Mouse (Mus musculus) intestine, embryonic 16.5 days (tissue): ENCODE data around the gene Sema4d. TPM values are rescaled to one million over a fixed set of nuclear protein-coding genes. Genes with fewer than 3 reads are reported as not detected.

ENCODE experiments used
- ATAC-seq: fragments of 200-750 bp; cut with Nextera tagmentation; 2 replicates; pipeline ENCODE4 v1.8.0; 2017; ENCODE audit warnings: moderate TSS enrichment, moderate library complexity
- H3K27ac ChIP-seq: fragments of 300-500 bp; sonication (generic); 2 replicates; pipeline ENCODE4 v1.5.1; 2014; ENCODE audit warnings: mild to moderate bottlenecking, low read length
- H3K27me3 ChIP-seq: fragments of 300-500 bp; sonication (generic); replicated peaks from 2 replicates; pipeline ENCODE4 v1.6.1; 2014; ENCODE audit warnings: low read length, control low read depth, mixed read lengths; ENCODE audit not compliant: control insufficient read depth, insufficient read depth
- H3K36me3 ChIP-seq: fragments of 300-500 bp; sonication (generic); 2 replicates; pipeline ENCODE4 v1.6.1; 2014; ENCODE audit warnings: low read length, control low read depth; ENCODE audit not compliant: control insufficient read depth, insufficient read depth
- H3K4me1 ChIP-seq: fragments of 300-500 bp; sonication (generic); 2 replicates; pipeline ENCODE4 v1.6.1; 2014; ENCODE audit warnings: low read length, control low read depth, mixed read lengths; ENCODE audit not compliant: control insufficient read depth, insufficient read depth
- H3K4me2 ChIP-seq: fragments of 300-500 bp; sonication (generic); 2 replicates; pipeline ENCODE4 v1.6.1; 2014; ENCODE audit warnings: low read depth, low read length, control low read depth
- H3K4me3 ChIP-seq: fragments of 300-500 bp; sonication (generic); 2 replicates; pipeline ENCODE4 v1.5.1; 2014; ENCODE audit warnings: mild to moderate bottlenecking, low read length
- H3K9ac ChIP-seq: fragments of 300-500 bp; sonication (generic); 2 replicates; pipeline ENCODE4 v1.6.1; 2014; ENCODE audit warnings: low read depth, low read length
- H3K9me3 ChIP-seq: fragments of 300-500 bp; sonication (generic); 2 replicates; pipeline ENCODE4 v1.6.1; 2016; ENCODE audit warnings: low read length, control low read depth; ENCODE audit not compliant: control insufficient read depth
- WGBS: fragments of 180-500 bp; shearing (Covaris S2); extraction: QIAGEN DNeasy Blood & Tissue Kit; methylation state at CpG from one replicate; pipeline ENCODE4 v1.1.7; 2014; 5-methylcytosine and 5-hydroxymethylcytosine counted together
- polyA plus RNA-seq: library from polyadenylated mRNA; unstranded; fragments of >200 nt; fragmentation: Nextera tagmentation; extraction: Ambion mirVana; gene quantifications from 2 replicates; pipeline ENCODE4 v1.2.1, GENCODE M21; 2015

The Sema4d gene
- polyA plus RNA-seq, 1 experiment from 2014 or later, result 5.7 TPM

GRCm38 (mm10) chr13:51787858-51788257 lies 5.7 kb downstream of the Sema4d start:
- ATAC-seq, result no peak
- Histone ChIP-seq H3K27ac (no peak overlapping the region), H3K9ac (no peak overlapping the region), H3K27me3 (no peaks in the 10 kb centered on the region; the same call in 1 of the 2 replicates), H3K4me2 (no peak overlapping the region), H3K9me3 (no peaks in the 10 kb centered on the region), H3K4me3 (no peak overlapping the region), H3K36me3 (no peaks in the 10 kb centered on the region), H3K4me1 (0 out of 2 replicates have a peak, but pooled peaks cover under 1% of the 10 kb centered on the region)
- WGBS, result 44% methylated on average over 2 of the region's 2 CpGs

DNA sequence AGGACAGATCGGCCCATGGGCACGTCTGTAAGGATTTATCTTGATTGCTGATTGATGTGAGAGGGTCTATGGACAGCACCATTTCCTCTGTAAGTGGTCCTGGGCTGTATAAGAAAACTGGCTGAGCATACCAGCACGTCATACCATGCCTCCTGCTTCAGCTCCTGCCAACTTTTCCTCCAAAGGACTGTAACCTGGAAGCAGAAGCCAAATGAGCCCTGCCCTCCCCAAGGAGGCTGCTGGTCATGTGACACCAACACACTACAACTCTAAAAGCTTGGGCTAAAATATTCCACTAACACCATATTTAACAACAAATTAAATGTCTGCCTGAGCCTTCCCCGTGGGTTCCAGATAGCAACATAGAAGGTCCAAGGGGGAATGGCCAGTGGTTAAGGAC lies 6.9 kb downstream of the Sema4d start:
- Histone ChIP-seq H3K4me1 (no peaks in the 10 kb centered on the region), H3K4me3 (no peak overlapping the region), H3K27ac (no peak overlapping the region), H3K9ac (no peak overlapping the region), H3K36me3 (no peaks in the 10 kb centered on the region), H3K9me3 (no peaks in the 10 kb centered on the region), H3K4me2 (no peak overlapping the region), H3K27me3 (no peaks in the 10 kb centered on the region)
- no peak for ATAC-seq
- WGBS, result 83% methylated on average over 4 of the region's 4 CpGs

GRCm38 (mm10) chr13:51784476-51784875 lies 9.1 kb downstream of the Sema4d start:
- no peak overlapping the region for H3K9ac ChIP-seq
- no peaks in the 10 kb centered on the region for H3K4me1 ChIP-seq
- no peaks in the 10 kb centered on the region for H3K36me3 ChIP-seq
- H3K27me3 ChIP-seq, result no peaks in the 10 kb centered on the region
- no peaks in the 10 kb centered on the region for H3K9me3 ChIP-seq
- WGBS, result 88% methylated on average over 8 of the region's 8 CpGs
- H3K4me3 ChIP-seq, result no peak overlapping the region
- no peak overlapping the region for H3K27ac ChIP-seq
- no peak for ATAC-seq
- H3K4me2 ChIP-seq, result no peak overlapping the region

GRCm38 (mm10) chr13:51783857-51784256 lies 9.7 kb downstream of the Sema4d start:
- no peak overlapping the region for H3K4me2 ChIP-seq
- no peak overlapping the region for H3K4me3 ChIP-seq
- no peak overlapping the region for H3K27ac ChIP-seq
- H3K4me1 ChIP-seq, result no peaks in the 10 kb centered on the region
- ATAC-seq, result no peak
- H3K9me3 ChIP-seq, result no peaks in the 10 kb centered on the region
- H3K9ac ChIP-seq, result no peak overlapping the region
- H3K36me3 ChIP-seq, result no peaks in the 10 kb centered on the region
- no peaks in the 10 kb centered on the region for H3K27me3 ChIP-seq
- 81% methylated on average over 6 of the region's 6 CpGs for WGBS

DNA sequence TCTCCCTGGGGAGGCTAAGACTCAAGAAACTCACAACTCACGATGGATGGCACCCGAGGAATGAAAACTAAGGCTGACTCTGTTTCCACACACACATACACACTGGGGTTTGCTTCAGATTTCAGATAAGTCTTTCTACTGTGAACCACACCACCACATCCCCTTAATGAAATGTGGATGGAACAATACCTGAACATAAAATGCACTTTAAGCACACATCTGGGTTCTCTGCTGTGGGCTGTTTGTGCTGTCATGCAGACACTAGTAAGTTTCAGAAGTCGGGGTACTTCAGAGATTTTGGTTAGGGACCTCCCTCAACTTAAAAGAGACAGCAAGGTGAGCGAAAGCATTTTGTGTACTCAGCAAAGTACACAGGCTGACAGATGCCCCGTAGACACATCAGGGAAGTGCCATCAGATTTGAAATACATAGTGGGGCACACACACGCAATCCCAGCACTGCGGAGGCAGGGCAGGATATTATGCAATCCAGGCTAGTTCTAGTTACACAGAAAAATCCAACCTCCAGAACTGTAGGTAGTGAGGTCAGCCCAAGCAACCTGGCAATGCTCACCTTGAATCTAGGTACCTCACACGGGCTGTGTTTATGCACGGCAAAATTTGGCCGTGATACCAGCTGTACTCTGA lies 12.9 kb downstream of the Sema4d start:
- H3K27ac ChIP-seq, result no peak overlapping the region
- no peaks in the 10 kb centered on the region for H3K27me3 ChIP-seq
- H3K4me1 ChIP-seq, result peaks cover 13% of the 10 kb centered on the region
- no peak for ATAC-seq
- H3K36me3 ChIP-seq, result no peaks in the 10 kb centered on the region
- H3K9ac ChIP-seq, result no peak overlapping the region
- WGBS, result 86% methylated on average over 10 of the region's 10 CpGs
- no peaks in the 10 kb centered on the region for H3K9me3 ChIP-seq
- H3K4me2 ChIP-seq, result no peak overlapping the region
- H3K4me3 ChIP-seq, result no peak overlapping the region

- Histone ChIP-seq H3K4me2 (no peak overlapping the region), H3K36me3 (no peaks in the 10 kb centered on the region), H3K9me3 (no peaks in the 10 kb centered on the region), H3K9ac (no peak overlapping the region), H3K4me3 (no peak overlapping the region), H3K27ac (no peak overlapping the region), H3K4me1 (peaks cover 13% of the 10 kb centered on the region), H3K27me3 (no peaks in the 10 kb centered on the region)
- 75% methylated on average over 25 of the region's 25 CpGs for WGBS
- ATAC-seq, result no peak
These were observed 14.3 kb downstream of the Sema4d start for GRCm38 (mm10) chr13:51778983-51779962.

DNA sequence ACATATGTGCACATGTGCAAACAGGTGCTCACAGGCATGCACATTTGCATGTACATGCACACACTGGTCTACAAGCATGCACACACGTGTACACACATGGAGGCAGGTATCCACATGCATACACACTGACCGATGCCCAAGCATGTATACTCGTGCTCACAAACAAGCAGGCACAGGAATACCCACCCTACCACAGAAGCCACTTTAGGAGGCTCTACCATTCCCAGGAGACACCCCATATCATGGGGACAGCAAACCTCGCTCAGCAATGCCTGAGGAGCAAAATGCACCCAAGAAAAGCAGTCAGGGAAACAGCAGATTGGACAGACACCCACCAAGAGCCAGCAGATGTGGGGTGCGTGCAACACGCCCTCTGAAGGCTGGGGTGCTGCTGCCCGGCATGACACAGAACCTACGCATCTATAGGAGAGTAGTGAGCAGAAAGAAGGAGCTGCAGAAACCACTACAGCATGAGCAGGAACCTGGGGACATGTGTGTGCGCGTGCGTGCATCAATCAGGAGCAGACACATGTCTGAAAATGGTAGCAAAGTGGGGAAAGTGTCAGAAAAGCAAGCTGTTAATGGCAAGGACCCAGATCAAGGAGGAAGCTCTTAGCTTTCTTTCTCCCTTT lies 15.1 kb downstream of the Sema4d start:
- no peak overlapping the region for H3K27ac ChIP-seq
- no peak overlapping the region for H3K4me2 ChIP-seq
- ATAC-seq, result 0 out of 2 replicates have a peak, but pooled peaks have one; percentile 11
- H3K4me1 ChIP-seq, result peaks cover 13% of the 10 kb centered on the region
- 90% methylated on average over 11 of the region's 11 CpGs for WGBS
- no peaks in the 10 kb centered on the region for H3K27me3 ChIP-seq
- no peak overlapping the region for H3K4me3 ChIP-seq
- no peaks in the 10 kb centered on the region for H3K36me3 ChIP-seq
- no peak overlapping the region for H3K9ac ChIP-seq
- H3K9me3 ChIP-seq, result no peaks in the 10 kb centered on the region

- H3K4me3 ChIP-seq, result no peak overlapping the region
- ATAC-seq, result peak; percentile 22; the same call in 1 of the 2 replicates
- H3K27me3 ChIP-seq, result no peaks in the 10 kb centered on the region
- no peak overlapping the region for H3K4me2 ChIP-seq
- H3K4me1 ChIP-seq, result peaks cover 13% of the 10 kb centered on the region
- 0 out of 2 replicates have a peak overlapping the region, but pooled peaks have one; percentile 15 for H3K27ac ChIP-seq
- H3K36me3 ChIP-seq, result no peaks in the 10 kb centered on the region
- H3K9me3 ChIP-seq, result no peaks in the 10 kb centered on the region
- no peak overlapping the region for H3K9ac ChIP-seq
- 64% methylated on average over 6 of the region's 6 CpGs for WGBS
These were observed 15.7 kb downstream of the Sema4d start for GRCm38 (mm10) chr13:51777738-51778274.
